ENCODE assay signal across 21 mouse cellular contexts in the genomic region with DNA sequence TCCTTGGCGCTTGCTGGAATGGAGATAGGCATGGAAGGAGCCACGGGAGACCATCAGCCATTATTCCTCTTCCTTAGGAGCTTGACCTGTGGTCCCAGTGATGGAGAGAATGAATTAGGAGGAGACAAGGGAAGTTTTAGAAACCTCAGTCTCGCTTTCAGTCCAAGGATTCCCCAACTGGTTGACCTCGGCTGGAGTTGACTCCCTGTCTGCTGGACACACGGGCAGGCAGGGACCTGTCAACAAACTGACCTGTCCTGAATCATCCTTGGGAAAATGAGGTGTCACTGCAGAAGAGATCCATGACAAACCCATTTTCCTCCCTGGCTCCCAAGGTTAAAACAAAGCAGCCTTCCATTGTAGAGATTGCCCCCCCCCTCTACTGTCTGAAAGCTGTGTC. TPM values are rescaled to one million over a fixed set of nuclear protein-coding genes. Genes with fewer than 3 reads are reported as not detected.
DNase-seq lines count a peak whose midpoint lies in the region; ATAC-seq and TF ChIP-seq lines count a peak whose summit lies in the region.
"Had no signal": no experiment of that assay in that cellular context is flagged by ENCODE, and none has a peak within 500 bp of the region (broad histone marks: within the 10 kb centered on the region; RNA-seq: fewer than 3 reads in every experiment).

No protein-coding gene starts in this region.

- 0 out of 2 replicates have a peak overlapping the region, but pooled peaks have one; percentile 4 for H3K27ac ChIP-seq in heart, embryonic 13.5 days (replicated peaks)
- peak overlapping the region; percentile 57; the same call in 1 of the 2 replicates for H3K27ac ChIP-seq in intestine, postnatal 0 days (ENCODE audit: low read depth, low read length)
- peak overlapping the region; percentile 83 for H3K27ac ChIP-seq in small intestine, adult 2 months (ENCODE audit: insufficient read depth, low read depth, low read length)
- H3K27ac ChIP-seq: embryonic facial prominence, embryonic 12.5 days; forebrain, embryonic 12.5 days; forebrain, embryonic 15.5 days; heart, embryonic 15.5 days; hindbrain, embryonic 12.5 days; hindbrain, embryonic 15.5 days had no signal

- TF ChIP-seq CTCF in intestine, postnatal 0 days (IDR thresholded peaks at IDR 0.05; ENCODE audit: low read depth) = no peak
- no peak for TF ChIP-seq CTCF in small intestine, adult 2 months (IDR thresholded peaks at IDR 0.05; ENCODE audit: extremely low read depth, insufficient read length, insufficient replicate concordance, low read depth, low read length)

- no peaks in the 10 kb centered on the region for H3K36me3 ChIP-seq in heart, embryonic 13.5 days
- H3K36me3 ChIP-seq in intestine, postnatal 0 days (ENCODE audit: control insufficient read depth, insufficient read depth) = no peaks in the 10 kb centered on the region
- no peaks in the 10 kb centered on the region for H3K36me3 ChIP-seq in small intestine, adult 2 months (ENCODE audit: control insufficient read depth, insufficient read depth, low read length)
- H3K36me3 ChIP-seq: embryonic facial prominence, embryonic 12.5 days; forebrain, embryonic 12.5 days; forebrain, embryonic 15.5 days; heart, embryonic 15.5 days; hindbrain, embryonic 12.5 days; hindbrain, embryonic 15.5 days had no signal

- H3K4me3 ChIP-seq in heart, embryonic 13.5 days = no peak overlapping the region
- no peak overlapping the region for H3K4me3 ChIP-seq in intestine, postnatal 0 days (ENCODE audit: low read depth, low read length)
- no peak overlapping the region for H3K4me3 ChIP-seq in small intestine, adult 2 months (ENCODE audit: low read depth, low read length)
- H3K4me3 ChIP-seq: embryonic facial prominence, embryonic 12.5 days; erythroblast, embryonic 14.5 days; forebrain, embryonic 12.5 days; forebrain, embryonic 15.5 days; heart, embryonic 15.5 days; hindbrain, embryonic 12.5 days; hindbrain, embryonic 15.5 days had no signal

- no peak for TF ChIP-seq POLR2A in small intestine, adult 2 months (IDR thresholded peaks at IDR 0.05; ENCODE audit: low read depth, low read length)

- 68% methylated on average over 5 of the region's 5 CpGs for WGBS in heart, embryonic 13.5 days
- 86% methylated on average over 5 of the region's 5 CpGs for WGBS in intestine, postnatal 0 days
- 87% methylated on average over 5 of the region's 5 CpGs for WGBS in small intestine, adult 2 months

- DNase-seq in heart, adult 11 months = peak; percentile 59
- DNase-seq in heart, postnatal 25 days (ENCODE audit: low spot score) = no peak
- DNase-seq in heart, postnatal 4 days = no peak
- DNase-seq: adrenal gland, adult 8-10 months; adrenal gland, postnatal 36 days; cerebellum, adult 9-10 months; cerebellum, postnatal 14 days; gastrocnemius, postnatal 25 days; heart, postnatal 10 days; kidney, adult 2 months had no signal

- no peak overlapping the region for H3K9ac ChIP-seq in heart, embryonic 13.5 days
- no peak overlapping the region for H3K9ac ChIP-seq in intestine, postnatal 0 days (ENCODE audit: low read depth, low read length)
- H3K9ac ChIP-seq: embryonic facial prominence, embryonic 12.5 days; forebrain, embryonic 12.5 days; forebrain, embryonic 15.5 days; heart, embryonic 15.5 days; hindbrain, embryonic 12.5 days; hindbrain, embryonic 15.5 days had no signal

- H3K9me3 ChIP-seq in heart, embryonic 13.5 days = no peaks in the 10 kb centered on the region
- H3K9me3 ChIP-seq in intestine, postnatal 0 days (ENCODE audit: control insufficient read depth) = no peaks in the 10 kb centered on the region
- H3K9me3 ChIP-seq: embryonic facial prominence, embryonic 12.5 days; forebrain, embryonic 12.5 days; forebrain, embryonic 15.5 days; heart, embryonic 15.5 days; hindbrain, embryonic 12.5 days; hindbrain, embryonic 15.5 days had no signal

- H3K4me2 ChIP-seq in heart, embryonic 13.5 days = no peak overlapping the region
- H3K4me2 ChIP-seq in intestine, postnatal 0 days (replicated peaks; ENCODE audit: low read depth) = no peak overlapping the region
- H3K4me2 ChIP-seq: embryonic facial prominence, embryonic 12.5 days; forebrain, embryonic 12.5 days; forebrain, embryonic 15.5 days; heart, embryonic 15.5 days; hindbrain, embryonic 12.5 days; hindbrain, embryonic 15.5 days had no signal

- ATAC-seq in heart, embryonic 13.5 days (ENCODE audit: extremely low read depth, insufficient number of reproducible peaks, low FRiP score, low TSS enrichment) = no peak
- no peak for ATAC-seq in intestine, postnatal 0 days
- ATAC-seq: CD4-positive, CD25-positive, alpha-beta regulatory T cell, adult 4 months; forebrain, embryonic 15.5 days had no signal

- intact Hi-C loops in heart, postnatal 25 days (cut with DNase I) = no loop called here

- H3K4me1 ChIP-seq in heart, embryonic 13.5 days = peaks cover 77% of the 10 kb centered on the region
- peaks cover 24% of the 10 kb centered on the region for H3K4me1 ChIP-seq in intestine, postnatal 0 days (replicated peaks; ENCODE audit: control insufficient read depth, insufficient read depth, low read length)
- peaks cover 49% of the 10 kb centered on the region for H3K4me1 ChIP-seq in small intestine, adult 2 months (ENCODE audit: control insufficient read depth, insufficient read depth, insufficient read length, low read length)

- H3K27me3 ChIP-seq in heart, embryonic 13.5 days (replicated peaks) = no peaks in the 10 kb centered on the region
- no peaks in the 10 kb centered on the region for H3K27me3 ChIP-seq in intestine, postnatal 0 days (replicated peaks; ENCODE audit: control insufficient read depth, insufficient read depth, low read length)
- H3K27me3 ChIP-seq in small intestine, adult 2 months (ENCODE audit: control insufficient read depth, insufficient read depth, low read length) = no peaks in the 10 kb centered on the region
- H3K27me3 ChIP-seq: embryonic facial prominence, embryonic 12.5 days; forebrain, embryonic 12.5 days; forebrain, embryonic 15.5 days; heart, embryonic 15.5 days; hindbrain, embryonic 12.5 days; hindbrain, embryonic 15.5 days had no signal

RNA-seq across cellular contexts. Expression of gene Atp2a2, which starts 14.9 kb away (rescaled TPM):
- over 10,000 TPM; 10,772 to 12,207 TPM for total RNA-seq in heart, postnatal 25 days (2021)
- 221 and 227 TPM in 2 replicates for polyA plus RNA-seq in heart, embryonic 13.5 days (2015; fragmentation: Nextera tagmentation; extraction: Ambion mirVana)
- total RNA-seq in heart, postnatal 4 days (2021) = 1,000 to 10,000 TPM; 5,023 to 5,799 TPM
- 26.1 and 27.3 TPM in 2 replicates for polyA plus RNA-seq in intestine, postnatal 0 days (2015; fragmentation: Nextera tagmentation; extraction: Ambion mirVana)
- 47.2 and 60.1 TPM in 2 replicates for polyA plus RNA-seq in small intestine, adult 2 months (2012; rRNA removed)

Comparison
In these comparisons a context has a peak if more than half of its experiments do, and no peak if none do; other contexts are left out.
1. H3K27ac ChIP-seq: peak in every context shown above with its lines; median percentile 83 in small intestine, adult 2 months; 57 in intestine, postnatal 0 days; 4 in heart, embryonic 13.5 days.